Mouse (Mus musculus): ENCODE measurements at regions not wholly inside any gene's neighbourhood (a gene's known extent, or its start where the extent isn't known, plus 50 kb on each side); places are given as distances from the start of the nearest gene placed in this dataset.
A peak's percentile ranks its signal among the peaks of the same experiment; 100 is the strongest.

DNA sequence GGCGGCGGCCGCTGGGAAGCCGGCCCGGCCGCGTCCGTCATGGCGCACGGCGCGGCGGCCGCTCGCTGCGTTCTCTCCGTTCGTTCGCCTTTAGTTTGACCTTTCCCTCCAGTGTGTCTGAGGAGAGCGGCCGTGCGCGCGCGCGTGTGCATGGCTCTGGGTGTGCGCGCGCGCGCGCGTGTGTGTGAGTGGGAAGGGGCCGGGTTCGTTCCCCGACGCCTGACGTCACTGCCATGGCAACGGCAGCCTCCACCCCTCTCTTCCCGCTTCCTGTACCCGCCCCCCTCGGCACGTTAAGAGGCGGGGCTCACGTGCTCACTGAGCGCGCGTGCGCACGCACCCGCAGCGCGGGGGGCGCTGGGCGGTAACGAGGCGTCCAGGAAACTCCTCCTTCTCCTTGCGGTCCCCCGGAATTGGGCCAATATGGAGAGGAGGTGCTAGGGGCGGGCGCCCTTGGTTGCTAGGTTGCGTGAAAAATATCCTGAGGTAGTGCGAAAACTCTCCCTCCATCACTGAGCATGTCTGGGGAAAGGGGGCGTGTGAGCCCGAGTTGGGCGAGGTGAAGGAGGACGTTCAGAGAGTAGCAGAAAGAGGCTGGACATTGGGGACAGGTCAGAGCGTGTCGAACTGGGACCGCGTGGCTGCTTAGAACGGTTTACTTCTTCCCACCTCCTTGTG is 1862.5 kb upstream of the Lrrc6 start:
- peak overlapping the region; percentile 65 for H3K27ac ChIP-seq (ENCODE audit: insufficient read depth, low read depth, low read length)
- peak; percentile 99 for DNase-seq
- peak overlapping the region; percentile 88 for H3K4me3 ChIP-seq (ENCODE audit: insufficient read depth, low read depth, low read length)
- 1% methylated on average over 72 of the region's 72 CpGs for WGBS
- TF ChIP-seq CTCF (conservative IDR thresholded peaks at IDR 0.05; ENCODE audit: insufficient read depth, insufficient read length, low read depth, low read length), result no peak
- peak; percentile 66 for TF ChIP-seq POLR2A (IDR thresholded peaks at IDR 0.05; ENCODE audit: low read depth, low read length)
- no peaks in the 10 kb centered on the region for H3K27me3 ChIP-seq (replicated peaks; ENCODE audit: control insufficient read depth, insufficient read depth, low read length)
- H3K4me1 ChIP-seq (ENCODE audit: control insufficient read depth, insufficient read depth, low read length), result peaks cover 17% of the 10 kb centered on the region
- H3K36me3 ChIP-seq (ENCODE audit: control insufficient read depth, insufficient read depth, low read length), result no peaks in the 10 kb centered on the region; the same call in 1 of the 2 replicates

DNA sequence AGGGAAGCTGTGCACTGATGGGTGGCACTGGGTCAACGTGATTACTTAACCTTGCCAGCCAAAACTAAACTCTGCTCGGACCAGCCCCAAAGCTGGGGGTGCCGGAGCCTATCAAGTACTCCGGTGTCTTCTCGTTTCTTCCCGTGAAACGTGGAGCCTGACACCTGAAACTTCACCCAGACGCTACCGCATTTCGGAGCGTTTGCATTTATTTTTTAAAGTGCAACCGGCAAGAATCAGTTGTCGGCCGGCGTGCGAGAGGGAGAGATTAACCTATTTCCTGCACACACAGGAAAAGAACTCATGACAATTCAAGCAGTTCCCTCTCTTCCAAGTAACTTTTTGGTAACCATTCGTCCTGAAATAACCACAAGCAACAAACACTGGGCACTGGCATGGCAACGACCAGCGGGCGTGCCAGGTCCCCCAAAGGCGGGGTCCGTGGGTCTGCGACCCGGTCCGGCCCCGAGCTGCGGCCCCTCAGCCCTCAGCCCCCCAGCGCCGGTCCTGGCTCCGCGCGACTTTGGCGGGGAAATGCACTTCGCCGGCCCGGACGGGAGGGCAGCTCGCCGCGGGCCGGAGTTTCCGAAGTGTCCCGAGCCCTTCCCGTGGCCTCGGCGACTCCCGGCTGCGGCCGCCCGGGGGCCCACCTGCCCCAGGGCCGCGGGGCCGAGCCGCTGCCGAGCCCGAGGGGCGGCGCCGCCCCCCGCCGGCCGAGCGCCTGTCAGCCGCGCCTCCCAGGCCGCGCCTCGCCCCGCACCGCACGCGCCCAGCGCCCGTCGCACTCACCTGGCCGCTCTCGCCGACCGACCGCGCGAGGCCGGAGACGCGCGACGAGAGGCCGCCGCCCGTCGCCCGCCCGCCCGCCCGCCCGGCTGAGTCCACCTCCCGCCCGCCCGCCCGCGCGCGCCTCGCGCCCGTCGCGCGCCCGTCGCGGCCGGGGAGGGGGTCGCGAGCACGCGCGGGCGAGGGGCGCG is 1861.7 kb upstream of the Lrrc6 start:
- Histone ChIP-seq H3K4me3 (ENCODE audit: insufficient read depth, low read depth, low read length) (peak overlapping the region; percentile 88), H3K27me3 (replicated peaks; ENCODE audit: control insufficient read depth, insufficient read depth, low read length) (no peaks in the 10 kb centered on the region), H3K27ac (ENCODE audit: insufficient read depth, low read depth, low read length) (peak overlapping the region; percentile 88), H3K36me3 (ENCODE audit: control insufficient read depth, insufficient read depth, low read length) (no peaks in the 10 kb centered on the region; the same call in 1 of the 2 replicates), H3K4me1 (ENCODE audit: control insufficient read depth, insufficient read depth, low read length) (peaks cover 17% of the 10 kb centered on the region)
- DNase-seq, result peak; percentile 77
- 6% methylated on average over 106 of the region's 121 CpGs for WGBS
- no peak for TF ChIP-seq POLR2A (IDR thresholded peaks at IDR 0.05; ENCODE audit: low read depth, low read length)
- no peak for TF ChIP-seq CTCF (conservative IDR thresholded peaks at IDR 0.05; ENCODE audit: insufficient read depth, insufficient read length, low read depth, low read length)

- no peak for DNase-seq
- Histone ChIP-seq H3K4me1 (ENCODE audit: control insufficient read depth, insufficient read depth, low read length) (peaks cover 17% of the 10 kb centered on the region), H3K27me3 (replicated peaks; ENCODE audit: control insufficient read depth, insufficient read depth, low read length) (no peaks in the 10 kb centered on the region), H3K4me3 (ENCODE audit: insufficient read depth, low read depth, low read length) (peak overlapping the region; percentile 88), H3K27ac (ENCODE audit: insufficient read depth, low read depth, low read length) (peak overlapping the region; percentile 88), H3K36me3 (ENCODE audit: control insufficient read depth, insufficient read depth, low read length) (no peaks in the 10 kb centered on the region; the same call in 1 of the 2 replicates)
- WGBS, result 10% methylated on average over 6 of the region's 6 CpGs
- TF ChIP-seq POLR2A (IDR thresholded peaks at IDR 0.05; ENCODE audit: low read depth, low read length) (no peak), CTCF (conservative IDR thresholded peaks at IDR 0.05; ENCODE audit: insufficient read depth, insufficient read length, low read depth, low read length) (no peak)
These were observed 1860.5 kb upstream of the Lrrc6 start for GRCm38 (mm10) chr15:68360956-68361908.

DNA sequence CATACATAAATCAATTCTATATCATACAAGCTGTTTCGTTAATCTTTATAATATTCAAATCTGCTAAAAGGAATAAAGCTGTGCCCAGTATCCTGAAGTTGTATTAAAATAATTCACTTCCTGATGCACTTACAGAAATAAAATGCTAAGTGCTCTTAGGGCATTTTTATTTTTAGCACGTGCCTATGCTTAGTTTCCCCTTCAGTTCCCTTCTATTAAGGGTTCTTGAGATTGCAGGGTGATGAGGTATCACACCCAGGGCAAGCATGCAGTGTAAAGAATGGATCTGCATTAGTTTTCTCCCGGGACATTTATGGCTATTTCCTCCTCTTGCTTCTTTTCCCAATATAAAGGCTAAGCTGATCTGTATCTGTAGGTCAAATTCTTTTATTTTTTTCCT is 1858.8 kb upstream of the Lrrc6 start:
- peak overlapping the region; percentile 70 for H3K27ac ChIP-seq (ENCODE audit: insufficient read depth, low read depth, low read length)
- WGBS, result 38% methylated on average over 3 of the region's 3 CpGs
- no peak for DNase-seq
- H3K4me3 ChIP-seq (ENCODE audit: insufficient read depth, low read depth, low read length), result no peak overlapping the region
- H3K4me1 ChIP-seq (ENCODE audit: control insufficient read depth, insufficient read depth, low read length), result peaks cover 17% of the 10 kb centered on the region
- no peaks in the 10 kb centered on the region for H3K27me3 ChIP-seq (replicated peaks; ENCODE audit: control insufficient read depth, insufficient read depth, low read length)
- no peak for TF ChIP-seq CTCF (conservative IDR thresholded peaks at IDR 0.05; ENCODE audit: insufficient read depth, insufficient read length, low read depth, low read length)
- no peak for TF ChIP-seq POLR2A (IDR thresholded peaks at IDR 0.05; ENCODE audit: low read depth, low read length)
- H3K36me3 ChIP-seq (ENCODE audit: control insufficient read depth, insufficient read depth, low read length), result no peaks in the 10 kb centered on the region; the same call in 1 of the 2 replicates

DNA sequence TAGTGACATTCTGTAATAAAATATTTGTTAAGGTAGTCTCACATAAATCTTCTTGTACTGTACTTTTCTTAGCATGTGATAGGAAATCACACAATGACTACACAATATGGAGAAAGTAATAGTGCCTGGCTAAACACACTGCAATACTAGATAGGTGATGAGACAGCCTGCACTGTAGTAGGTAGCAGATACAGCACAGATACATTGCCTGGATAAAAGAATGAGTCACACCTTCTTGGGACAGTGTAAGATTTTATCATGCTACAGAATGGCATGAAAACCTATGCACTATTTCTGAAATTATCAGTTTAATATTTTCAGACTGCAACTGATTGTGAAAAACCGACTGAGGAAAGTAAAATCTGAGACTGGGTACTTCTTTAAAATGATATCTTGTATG is 1855.2 kb upstream of the Lrrc6 start:
- H3K36me3 ChIP-seq (ENCODE audit: control insufficient read depth, insufficient read depth, low read length), result no peaks in the 10 kb centered on the region; the same call in 1 of the 2 replicates
- WGBS, result 89% methylated on average over 1 of the region's 1 CpGs
- H3K27ac ChIP-seq (ENCODE audit: insufficient read depth, low read depth, low read length), result no peak overlapping the region
- no peak overlapping the region for H3K4me3 ChIP-seq (ENCODE audit: insufficient read depth, low read depth, low read length)
- TF ChIP-seq POLR2A (IDR thresholded peaks at IDR 0.05; ENCODE audit: low read depth, low read length) (no peak), CTCF (conservative IDR thresholded peaks at IDR 0.05; ENCODE audit: insufficient read depth, insufficient read length, low read depth, low read length) (no peak)
- H3K4me1 ChIP-seq (ENCODE audit: control insufficient read depth, insufficient read depth, low read length), result peaks cover 10% of the 10 kb centered on the region
- no peaks in the 10 kb centered on the region for H3K27me3 ChIP-seq (replicated peaks; ENCODE audit: control insufficient read depth, insufficient read depth, low read length)
- no peak for DNase-seq

GRCm38 (mm10) chr15:68344652-68345051 is 1843.9 kb upstream of the Lrrc6 start:
- TF ChIP-seq POLR2A (IDR thresholded peaks at IDR 0.05; ENCODE audit: low read depth, low read length) (no peak), CTCF (conservative IDR thresholded peaks at IDR 0.05; ENCODE audit: insufficient read depth, insufficient read length, low read depth, low read length) (no peak)
- Histone ChIP-seq H3K4me1 (ENCODE audit: control insufficient read depth, insufficient read depth, low read length) (no peaks in the 10 kb centered on the region), H3K36me3 (ENCODE audit: control insufficient read depth, insufficient read depth, low read length) (no peaks in the 10 kb centered on the region), H3K27me3 (replicated peaks; ENCODE audit: control insufficient read depth, insufficient read depth, low read length) (no peaks in the 10 kb centered on the region), H3K4me3 (ENCODE audit: insufficient read depth, low read depth, low read length) (no peak overlapping the region), H3K27ac (ENCODE audit: insufficient read depth, low read depth, low read length) (no peak overlapping the region)
- WGBS, result 83% methylated on average over 3 of the region's 3 CpGs
- no peak for DNase-seq
